Mouse (Mus musculus): ENCODE measurements around the gene Pde1b. TPM values are rescaled to one million over a fixed set of nuclear protein-coding genes. Genes with fewer than 3 reads are reported as not detected.

Pde1b gene
- polyA plus RNA-seq, 2 experiments = 0.11 to 1.0 TPM

- DNase-seq (ENCODE audit: low read depth in 3 of 3, low spot score in 3 of 3) = peak in 2 of 3 experiments; percentile 18 to 22
- Histone ChIP-seq H3K4me1 (replicated peaks; ENCODE audit: control insufficient read depth in 2 of 2, insufficient read depth in 2 of 2, low read length in 1 of 2) (peaks cover 0 to 3% of the 10 kb centered on the region in 2 experiments; a peak in 1 of 4 replicates), H3K27ac (no peak overlapping the region), H3K4me3 (ENCODE audit: insufficient read depth in 1 of 2, low read depth in 2 of 2, low read length in 2 of 2) (peak overlapping the region in 1 of 2 experiments; percentile 35; a peak in 1 of 4 replicates), H3K27me3 (ENCODE audit: control insufficient read depth, insufficient read depth, low read length) (no peaks in the 10 kb centered on the region), H3K4me2 (ENCODE audit: low read depth) (peak overlapping the region; percentile 48), H3K9ac (replicated peaks) (no peak overlapping the region), H3K9me3 (ENCODE audit: control insufficient read depth, low read length) (no peaks in the 10 kb centered on the region), H3K36me3 (replicated peaks; ENCODE audit: control insufficient read depth, insufficient read depth, low read depth) (no peaks in the 10 kb centered on the region)
- TF ChIP-seq CTCF (IDR thresholded peaks at IDR 0.05; ENCODE audit: low read depth) (no peak), EP300 (IDR thresholded peaks at IDR 0.05; ENCODE audit: low read depth) (no peak)
- peak; percentile 76 for ATAC-seq (ENCODE audit: insufficient read depth)
- WGBS (ENCODE audit: insufficient replicate concordance) = 3% methylated on average over 10 of the region's 10 CpGs
Measured at GRCm38 (mm10) chr15:103514119-103514518, 11.3 kb downstream of the Pde1b start.

DNA sequence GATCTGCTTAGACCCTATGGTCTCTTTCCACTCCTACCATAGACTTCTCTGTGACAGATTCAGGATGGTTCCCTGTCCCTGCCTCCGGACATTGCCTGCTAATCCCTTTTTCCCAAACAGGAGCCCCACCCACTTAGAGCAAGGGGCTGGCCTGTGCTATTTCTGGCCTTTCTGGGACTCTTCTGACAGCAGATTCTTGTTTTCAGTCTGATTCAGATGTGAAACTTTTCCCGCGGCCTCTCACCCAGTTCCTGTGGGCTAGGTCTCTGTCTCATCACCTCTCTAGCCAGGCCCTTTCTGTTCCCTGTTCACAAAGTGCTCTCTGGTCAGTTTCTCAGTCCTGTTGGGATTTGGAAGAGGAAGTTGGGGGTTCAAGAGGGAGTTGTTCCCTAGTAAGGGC lies 12.1 kb downstream of the Pde1b start:
- Histone ChIP-seq H3K27ac (no peak overlapping the region), H3K4me3 (ENCODE audit: insufficient read depth in 1 of 2, low read depth in 2 of 2, low read length in 2 of 2) (no peak overlapping the region), H3K4me2 (ENCODE audit: low read depth) (no peak overlapping the region), H3K36me3 (replicated peaks; ENCODE audit: control insufficient read depth, insufficient read depth, low read depth) (no peaks in the 10 kb centered on the region), H3K27me3 (ENCODE audit: control insufficient read depth, insufficient read depth, low read length) (no peaks in the 10 kb centered on the region), H3K4me1 (replicated peaks; ENCODE audit: control insufficient read depth in 2 of 2, insufficient read depth in 2 of 2, low read length in 1 of 2) (peaks cover 0 to 3% of the 10 kb centered on the region in 2 experiments; a peak in 1 of 4 replicates), H3K9me3 (ENCODE audit: control insufficient read depth, low read length) (no peaks in the 10 kb centered on the region), H3K9ac (replicated peaks) (no peak overlapping the region)
- TF ChIP-seq CTCF (IDR thresholded peaks at IDR 0.05; ENCODE audit: low read depth) = no peak
- TF ChIP-seq EP300 (IDR thresholded peaks at IDR 0.05; ENCODE audit: low read depth) = no peak
- 33% methylated on average over 3 of the region's 3 CpGs for WGBS (ENCODE audit: insufficient replicate concordance)
- DNase-seq (ENCODE audit: low read depth in 3 of 3, low spot score in 3 of 3) = no peak
- no peak for ATAC-seq (ENCODE audit: insufficient read depth)

GRCm38 (mm10) chr15:103518600-103519385 lies 16.0 kb downstream of the Pde1b start:
- H3K4me3 ChIP-seq (ENCODE audit: insufficient read depth in 1 of 2, low read depth in 2 of 2, low read length in 2 of 2) = no peak overlapping the region
- no peaks in the 10 kb centered on the region for H3K27me3 ChIP-seq (ENCODE audit: control insufficient read depth, insufficient read depth, low read length)
- no peak for DNase-seq (ENCODE audit: low read depth in 3 of 3, low spot score in 3 of 3)
- H3K4me2 ChIP-seq (ENCODE audit: low read depth) = no peak overlapping the region
- TF ChIP-seq EP300 (IDR thresholded peaks at IDR 0.05; ENCODE audit: low read depth) (no peak), CTCF (IDR thresholded peaks at IDR 0.05; ENCODE audit: low read depth) (no peak)
- ATAC-seq (ENCODE audit: insufficient read depth) = no peak
- WGBS (ENCODE audit: insufficient replicate concordance) = 32% methylated on average over 5 of the region's 5 CpGs
- no peaks in the 10 kb centered on the region for H3K9me3 ChIP-seq (ENCODE audit: control insufficient read depth, low read length)
- H3K4me1 ChIP-seq (replicated peaks; ENCODE audit: control insufficient read depth in 2 of 2, insufficient read depth in 2 of 2, low read length in 1 of 2) = peaks cover 0 to 3% of the 10 kb centered on the region in 2 experiments; a peak in 1 of 4 replicates
- no peaks in the 10 kb centered on the region for H3K36me3 ChIP-seq (replicated peaks; ENCODE audit: control insufficient read depth, insufficient read depth, low read depth)
- H3K9ac ChIP-seq (replicated peaks) = no peak overlapping the region
- no peak overlapping the region for H3K27ac ChIP-seq

GRCm38 (mm10) chr15:103519386-103520378 lies 16.8 kb downstream of the Pde1b start:
- H3K9me3 ChIP-seq (ENCODE audit: control insufficient read depth, low read length) = no peaks in the 10 kb centered on the region
- H3K27me3 ChIP-seq (ENCODE audit: control insufficient read depth, insufficient read depth, low read length) = no peaks in the 10 kb centered on the region
- no peak overlapping the region for H3K4me2 ChIP-seq (ENCODE audit: low read depth)
- no peaks in the 10 kb centered on the region for H3K36me3 ChIP-seq (replicated peaks; ENCODE audit: control insufficient read depth, insufficient read depth, low read depth)
- no peak overlapping the region for H3K27ac ChIP-seq
- no peak for DNase-seq (ENCODE audit: low read depth in 3 of 3, low spot score in 3 of 3)
- TF ChIP-seq EP300 (IDR thresholded peaks at IDR 0.05; ENCODE audit: low read depth) = no peak
- no peak for TF ChIP-seq CTCF (IDR thresholded peaks at IDR 0.05; ENCODE audit: low read depth)
- H3K9ac ChIP-seq (replicated peaks) = no peak overlapping the region
- 30% methylated on average over 4 of the region's 4 CpGs for WGBS (ENCODE audit: insufficient replicate concordance)
- no peak overlapping the region for H3K4me3 ChIP-seq (ENCODE audit: insufficient read depth in 1 of 2, low read depth in 2 of 2, low read length in 2 of 2)
- no peak for ATAC-seq (ENCODE audit: insufficient read depth)
- H3K4me1 ChIP-seq (replicated peaks; ENCODE audit: control insufficient read depth in 2 of 2, insufficient read depth in 2 of 2, low read length in 1 of 2) = no peaks in the 10 kb centered on the region; a peak in 1 of 4 replicates
